Mouse (Mus musculus) limb, embryonic 11.5 days (tissue): ENCODE measurements at regions not wholly inside any gene's neighbourhood (a gene's known extent, or its start where the extent isn't known, plus 50 kb on each side); places are given as distances from the start of the nearest gene placed in this dataset.
A peak's percentile ranks its signal among the peaks of the same experiment; 100 is the strongest.

Experiments
- ATAC-seq: fragments of 200-750 bp; cut with Nextera tagmentation; 2 replicates; pipeline ENCODE4 v1.8.0; 2017; ENCODE audit warnings: low read depth; ENCODE audit not compliant: insufficient number of reproducible peaks, low FRiP score, low TSS enrichment
- DNase-seq: peaks from one replicate; pipeline ENCODE4 v3.0.0-alpha.2; 2015; ENCODE audit warnings: low spot score
- H3K27ac ChIP-seq: fragments of 300-500 bp; sonication (generic); replicated peaks from 2 replicates; pipeline ENCODE4 v1.5.1; 2014; ENCODE audit warnings: low read depth, mild to moderate bottlenecking, low read length
- H3K27me3 ChIP-seq: fragments of 300-500 bp; sonication (generic); 2 replicates; pipeline ENCODE4 v1.6.1; 2014; ENCODE audit warnings: mild to moderate bottlenecking, low read length, mixed read lengths; ENCODE audit not compliant: control insufficient read depth, insufficient read depth
- H3K36me3 ChIP-seq: fragments of 300-500 bp; sonication (generic); 2 replicates; pipeline ENCODE4 v1.6.1; 2014; ENCODE audit warnings: mild to moderate bottlenecking, low read length, moderate library complexity, mixed read lengths; ENCODE audit not compliant: control insufficient read depth, insufficient read depth
- H3K4me1 ChIP-seq: fragments of 300-500 bp; sonication (generic); 2 replicates; pipeline ENCODE4 v1.6.1; 2014; ENCODE audit warnings: low read length, mixed read lengths; ENCODE audit not compliant: control insufficient read depth, insufficient read depth
- H3K4me2 ChIP-seq: fragments of 300-500 bp; sonication (generic); 2 replicates; pipeline ENCODE4 v1.6.1; 2014; ENCODE audit warnings: low read depth, mild to moderate bottlenecking, moderate library complexity; ENCODE audit not compliant: severe bottlenecking
- H3K4me3 ChIP-seq: fragments of 300-500 bp; sonication (generic); 2 replicates; pipeline ENCODE4 v1.5.1; 2014; ENCODE audit warnings: low read depth, low read length
- H3K9ac ChIP-seq: fragments of 300-500 bp; sonication (generic); 2 replicates; pipeline ENCODE4 v1.6.1; 2014; ENCODE audit warnings: mild to moderate bottlenecking, low read length
- H3K9me3 ChIP-seq: fragments of 300-500 bp; sonication (generic); 2 replicates; pipeline ENCODE4 v1.6.1; 2016; ENCODE audit warnings: low read length; ENCODE audit not compliant: control insufficient read depth
- WGBS: fragments of 180-500 bp; shearing (Covaris S2); extraction: QIAGEN DNeasy Blood & Tissue Kit; methylation state at CpG from one replicate; pipeline ENCODE4 v1.1.7; 2014; 5-methylcytosine and 5-hydroxymethylcytosine counted together

DNA sequence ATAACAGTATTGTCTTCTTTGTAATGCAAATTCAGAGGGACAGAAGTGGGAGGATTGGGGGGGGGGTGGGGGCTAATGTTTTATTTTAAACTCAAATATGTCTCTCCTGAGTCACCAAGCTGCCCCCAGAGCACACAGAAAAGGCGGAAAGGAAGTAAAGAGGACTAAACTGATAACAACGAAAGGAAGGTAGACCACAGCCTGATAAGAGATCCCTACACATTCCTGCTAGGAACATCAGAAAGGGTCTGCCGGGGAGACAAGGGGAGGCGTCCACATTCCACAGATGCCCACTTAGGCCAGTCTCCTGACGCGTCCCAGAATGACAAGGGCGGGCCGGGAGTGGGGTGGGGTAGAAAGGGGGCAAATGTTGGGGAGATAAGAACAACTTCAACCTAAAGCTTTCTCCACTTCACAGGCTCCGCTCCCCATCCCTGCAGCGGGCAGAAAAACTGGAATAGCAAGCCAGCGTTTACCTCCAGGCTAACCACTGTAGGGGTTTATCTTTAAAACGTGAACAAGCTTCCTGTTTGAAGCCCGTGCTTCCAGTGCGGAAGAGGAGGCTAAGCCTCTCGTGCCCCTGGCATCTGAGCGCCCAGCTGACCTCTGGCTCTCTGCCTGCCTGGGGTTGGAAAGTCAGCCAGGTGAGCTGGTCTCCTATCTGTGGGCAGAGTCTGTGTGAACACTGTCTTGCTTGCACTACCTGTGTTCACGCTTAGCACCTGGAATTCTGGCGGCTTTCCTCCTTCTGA, 93.9 kb downstream of the Spry2 start:
- ATAC-seq (no peak), DNase-seq (peak; percentile 30)
- H3K27ac ChIP-seq, result no peak overlapping the region
- H3K36me3 ChIP-seq, result no peaks in the 10 kb centered on the region
- 18% methylated on average over 18 of the region's 18 CpGs for WGBS
- H3K4me1 ChIP-seq, result peaks cover 13% of the 10 kb centered on the region
- no peaks in the 10 kb centered on the region for H3K9me3 ChIP-seq
- H3K4me2 ChIP-seq, result peak overlapping the region; percentile 8; the same call in 1 of the 2 replicates
- H3K4me3 ChIP-seq, result no peak overlapping the region
- no peak overlapping the region for H3K9ac ChIP-seq
- no peaks in the 10 kb centered on the region for H3K27me3 ChIP-seq

DNA sequence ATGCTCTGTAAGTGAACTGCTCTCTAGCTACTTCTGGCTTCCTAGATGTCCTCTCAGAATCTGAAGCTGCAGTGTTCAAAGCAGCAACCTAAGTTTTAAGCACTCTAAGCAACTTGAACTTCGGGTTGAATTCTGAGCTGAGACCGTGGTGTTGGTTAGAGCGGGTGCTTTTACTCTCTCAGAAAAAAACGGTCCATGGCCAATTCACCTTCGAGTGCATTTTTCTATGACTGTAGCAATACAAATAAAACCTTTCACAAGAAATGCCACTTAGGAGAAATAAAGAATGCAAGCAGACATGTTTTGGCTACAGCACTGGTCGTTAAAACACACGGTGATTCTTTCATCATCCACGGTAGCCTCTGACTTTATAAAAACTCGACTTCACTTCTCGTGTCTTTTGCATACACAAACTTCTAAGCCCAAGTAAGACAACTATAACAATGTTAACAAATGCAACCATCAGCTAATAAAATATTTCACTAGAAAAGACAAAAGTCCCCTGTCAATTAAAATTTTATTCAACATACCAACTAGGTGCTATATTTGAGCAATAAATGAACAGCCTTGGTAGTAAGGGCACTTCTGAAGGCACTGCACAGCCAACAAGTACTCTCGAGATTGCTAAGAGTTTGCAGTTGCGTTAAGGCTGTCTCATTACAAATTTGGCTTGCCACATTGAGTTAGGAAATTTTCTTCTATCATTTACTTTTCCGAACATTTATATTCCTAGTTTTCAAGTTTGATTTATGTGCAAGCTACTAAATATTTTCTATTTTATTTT, 96.3 kb downstream of the Spry2 start:
- H3K4me1 ChIP-seq, result peaks cover 13% of the 10 kb centered on the region
- no peak overlapping the region for H3K9ac ChIP-seq
- H3K9me3 ChIP-seq, result no peaks in the 10 kb centered on the region
- no peaks in the 10 kb centered on the region for H3K36me3 ChIP-seq
- 52% methylated on average over 13 of the region's 13 CpGs for WGBS
- H3K27me3 ChIP-seq, result no peaks in the 10 kb centered on the region
- peak overlapping the region; percentile 76 for H3K27ac ChIP-seq
- ATAC-seq (no peak), DNase-seq (peak; percentile 30)
- no peak overlapping the region for H3K4me2 ChIP-seq
- no peak overlapping the region for H3K4me3 ChIP-seq

DNA sequence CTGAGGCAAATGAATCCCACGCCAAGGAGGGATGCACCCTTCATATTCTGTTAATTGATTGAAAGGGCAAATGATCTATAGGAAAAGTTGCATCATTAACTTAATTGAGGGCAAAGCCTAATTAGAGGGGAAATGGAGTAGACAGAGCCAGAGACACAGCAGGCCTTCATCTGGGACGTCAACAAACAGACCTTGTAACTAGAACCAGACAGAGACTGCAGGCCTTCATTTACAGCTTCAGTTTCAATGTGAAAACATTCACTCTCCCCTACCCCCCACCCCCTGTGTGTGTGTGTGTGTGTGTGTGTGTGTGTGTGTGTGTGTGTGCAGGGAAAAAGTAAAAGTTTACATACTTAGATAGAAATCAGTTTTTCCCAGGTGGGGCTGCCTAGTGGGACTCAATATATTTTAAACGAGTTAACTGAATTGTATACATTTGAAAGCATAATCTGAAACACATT, 97.2 kb downstream of the Spry2 start:
- WGBS, result 12% methylated on average over 3 of the region's 3 CpGs
- no peaks in the 10 kb centered on the region for H3K27me3 ChIP-seq
- H3K4me3 ChIP-seq, result no peak overlapping the region
- ATAC-seq (peak; percentile 27; the same call in 1 of the 2 replicates), DNase-seq (peak; percentile 36)
- H3K4me1 ChIP-seq, result peaks cover 13% of the 10 kb centered on the region
- no peaks in the 10 kb centered on the region for H3K36me3 ChIP-seq
- H3K4me2 ChIP-seq, result no peak overlapping the region
- H3K27ac ChIP-seq, result peak overlapping the region; percentile 26; the same call in 1 of the 2 replicates
- no peaks in the 10 kb centered on the region for H3K9me3 ChIP-seq
- H3K9ac ChIP-seq, result no peak overlapping the region

DNA sequence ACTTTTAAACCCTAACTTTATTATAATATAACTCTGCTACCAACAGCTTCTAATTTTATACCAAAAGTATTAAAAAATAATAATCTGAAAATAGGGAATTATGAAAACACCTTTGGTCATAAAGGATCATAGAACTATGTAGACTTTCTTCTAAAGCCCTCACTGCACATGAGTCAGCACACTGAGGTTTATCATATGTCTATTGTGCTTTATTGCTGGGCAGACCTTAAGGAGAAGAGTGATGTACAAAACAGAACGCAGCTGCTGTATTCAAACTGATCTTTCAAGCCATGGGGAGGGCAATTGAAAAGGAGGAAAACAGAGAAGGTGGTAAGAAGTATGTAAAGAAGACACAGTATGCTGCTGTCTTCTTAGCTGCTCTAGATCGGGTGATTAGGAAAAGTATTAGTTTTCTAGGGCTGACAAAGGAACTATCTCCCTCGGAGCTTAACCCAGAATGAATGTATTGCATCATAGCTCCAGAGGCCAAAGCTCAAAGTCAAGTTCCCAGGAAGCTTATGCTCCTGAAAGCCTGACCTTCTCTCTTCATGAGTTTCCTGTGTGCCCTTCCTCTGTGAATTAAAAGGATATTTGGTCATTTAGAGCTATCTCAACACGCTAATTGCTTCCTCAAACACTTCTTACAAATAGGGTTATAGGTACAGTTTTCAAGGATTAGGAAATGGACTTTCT, 103.5 kb downstream of the Spry2 start:
- Histone ChIP-seq H3K4me3 (no peak overlapping the region), H3K4me2 (no peak overlapping the region), H3K36me3 (no peaks in the 10 kb centered on the region), H3K4me1 (peaks cover under 1% of the 10 kb centered on the region; the same call in 1 of the 2 replicates), H3K27ac (no peak overlapping the region), H3K9ac (no peak overlapping the region), H3K9me3 (no peaks in the 10 kb centered on the region), H3K27me3 (no peaks in the 10 kb centered on the region)
- ATAC-seq (no peak), DNase-seq (no peak)
- 90% methylated on average over 4 of the region's 4 CpGs for WGBS

DNA sequence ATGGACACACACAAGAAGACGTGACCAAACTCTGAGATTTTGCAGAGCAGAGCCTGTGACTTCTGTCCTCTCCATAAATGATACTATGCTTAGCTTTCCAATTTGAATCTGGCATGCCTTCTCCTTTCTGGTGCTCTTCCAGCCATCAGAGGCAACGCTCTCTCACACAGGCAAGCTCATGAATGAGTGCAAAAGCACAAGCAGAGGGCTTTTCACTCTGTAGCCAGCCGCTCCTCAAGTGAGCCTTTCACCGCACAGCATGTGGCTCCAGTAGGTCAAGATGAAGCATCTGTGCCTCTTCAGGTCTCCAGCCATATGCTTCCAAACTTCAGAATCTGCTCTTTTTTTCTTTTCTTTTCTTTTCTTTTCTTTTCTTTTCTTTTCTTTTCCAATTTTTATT, 106.2 kb downstream of the Spry2 start:
- WGBS, result 91% methylated on average over 4 of the region's 4 CpGs
- Histone ChIP-seq H3K9me3 (no peaks in the 10 kb centered on the region), H3K27ac (no peak overlapping the region), H3K36me3 (no peaks in the 10 kb centered on the region), H3K4me2 (no peak overlapping the region), H3K9ac (no peak overlapping the region), H3K4me3 (no peak overlapping the region), H3K27me3 (no peaks in the 10 kb centered on the region), H3K4me1 (no peaks in the 10 kb centered on the region)
- ATAC-seq (no peak), DNase-seq (no peak)

DNA sequence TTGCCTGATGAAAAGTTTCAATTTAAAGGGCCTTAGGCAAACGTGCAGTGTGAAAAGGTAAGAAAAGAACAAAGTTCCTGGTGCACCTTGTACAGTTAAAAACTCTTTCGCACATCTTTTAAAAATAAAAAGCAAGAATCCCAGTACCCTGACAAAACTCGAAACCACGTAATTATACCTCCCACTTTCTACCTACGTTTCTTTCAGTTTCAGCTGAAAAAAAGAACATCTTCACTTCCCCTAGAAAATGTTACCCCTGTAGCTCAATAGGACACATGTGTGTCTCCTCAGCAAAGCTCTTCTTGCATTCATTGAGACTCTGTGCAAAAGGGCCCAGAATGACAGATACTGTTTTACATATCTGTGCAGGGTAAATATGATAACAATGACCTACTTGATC, 113.2 kb downstream of the Spry2 start:
- no peak for ATAC-seq
- no peaks in the 10 kb centered on the region for H3K9me3 ChIP-seq
- H3K4me2 ChIP-seq, result no peak overlapping the region
- H3K27me3 ChIP-seq, result no peaks in the 10 kb centered on the region
- no peaks in the 10 kb centered on the region for H3K4me1 ChIP-seq
- WGBS, result 89% methylated on average over 5 of the region's 5 CpGs
- no peak for DNase-seq
- H3K4me3 ChIP-seq, result no peak overlapping the region
- no peak overlapping the region for H3K9ac ChIP-seq
- H3K27ac ChIP-seq, result no peak overlapping the region
- H3K36me3 ChIP-seq, result no peaks in the 10 kb centered on the region

DNA sequence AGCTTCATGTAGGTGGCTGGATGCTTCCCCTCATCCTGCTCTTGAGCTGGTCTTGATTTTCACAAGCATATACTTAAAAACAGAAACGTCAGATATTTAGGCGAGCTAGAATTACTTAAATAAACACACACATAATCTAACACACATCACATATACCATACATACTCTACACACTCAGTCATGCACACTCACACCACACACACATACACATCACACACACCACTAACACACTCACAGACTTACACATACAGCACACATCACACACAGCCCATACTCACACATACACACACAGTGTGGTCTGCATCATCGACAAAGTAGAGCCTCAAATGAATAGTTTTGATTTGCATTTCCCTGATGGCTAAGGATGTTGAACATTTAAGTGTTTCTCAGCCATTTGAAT, 116.9 kb downstream of the Spry2 start:
- Histone ChIP-seq H3K9ac (no peak overlapping the region), H3K27ac (no peak overlapping the region), H3K4me1 (no peaks in the 10 kb centered on the region), H3K4me3 (no peak overlapping the region), H3K36me3 (no peaks in the 10 kb centered on the region), H3K27me3 (no peaks in the 10 kb centered on the region), H3K4me2 (no peak overlapping the region), H3K9me3 (no peaks in the 10 kb centered on the region)
- DNase-seq (no peak), ATAC-seq (no peak)
- 84% methylated on average over 3 of the region's 3 CpGs for WGBS

DNA sequence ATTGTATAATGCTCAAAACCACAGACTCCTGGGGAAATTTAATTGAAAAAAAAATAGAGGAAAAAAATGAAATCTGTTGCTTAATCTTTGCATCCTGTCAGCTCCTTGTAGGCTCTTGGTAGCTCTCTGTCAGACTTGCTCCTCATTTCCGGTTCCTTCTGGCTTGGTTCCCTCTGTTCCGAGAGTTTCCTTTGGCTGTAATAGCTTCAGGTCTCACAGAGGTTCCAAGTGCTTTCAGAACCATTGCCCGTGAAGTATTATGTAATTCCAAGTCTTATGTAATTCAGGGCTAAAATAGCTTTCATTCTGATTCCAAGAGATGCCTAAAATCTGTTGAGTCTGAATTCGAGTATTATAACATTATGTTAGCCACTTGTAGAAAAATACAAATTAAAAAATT, 117.3 kb downstream of the Spry2 start:
- Histone ChIP-seq H3K27ac (no peak overlapping the region), H3K9me3 (no peaks in the 10 kb centered on the region), H3K36me3 (no peaks in the 10 kb centered on the region), H3K27me3 (no peaks in the 10 kb centered on the region), H3K4me1 (no peaks in the 10 kb centered on the region), H3K4me3 (no peak overlapping the region), H3K9ac (no peak overlapping the region), H3K4me2 (no peak overlapping the region)
- WGBS, result 86% methylated on average over 4 of the region's 4 CpGs
- ATAC-seq (no peak), DNase-seq (no peak)
